Mouse (Mus musculus) intestine, postnatal 0 days (tissue): Measurements from ENCODE around the gene Fam129b. TPM values are rescaled to one million over a fixed set of nuclear protein-coding genes. Genes with fewer than 3 reads are reported as not detected.

Experiments
- ATAC-seq: fragments of 200-750 bp; cut with Nextera tagmentation; 2 replicates; pipeline ENCODE4 v1.8.0; 2017; ENCODE audit warnings: mild to moderate bottlenecking, moderate TSS enrichment, moderate library complexity
- H3K27ac ChIP-seq: fragments of 300-500 bp; sonication (generic); 2 replicates; pipeline ENCODE4 v1.5.1; 2014; ENCODE audit warnings: mild to moderate bottlenecking, low read depth, low read length, moderate library complexity
- H3K27me3 ChIP-seq: fragments of 300-500 bp; sonication (generic); replicated peaks from 2 replicates; pipeline ENCODE4 v1.6.1; 2014; ENCODE audit warnings: low read length, mixed read lengths; ENCODE audit not compliant: control insufficient read depth, insufficient read depth
- H3K36me3 ChIP-seq: fragments of 300-500 bp; sonication (generic); 2 replicates; pipeline ENCODE4 v1.6.1; 2014; ENCODE audit warnings: mild to moderate bottlenecking, moderate library complexity; ENCODE audit not compliant: control insufficient read depth, insufficient read depth
- H3K4me1 ChIP-seq: fragments of 300-500 bp; sonication (generic); replicated peaks from 2 replicates; pipeline ENCODE4 v1.6.1; 2014; ENCODE audit warnings: antibody characterized with exemption, low read length, mixed read lengths; ENCODE audit not compliant: control insufficient read depth, insufficient read depth
- H3K4me2 ChIP-seq: fragments of 300-500 bp; sonication (generic); replicated peaks from 2 replicates; pipeline ENCODE4 v1.6.1; 2014; ENCODE audit warnings: low read depth, mild to moderate bottlenecking, moderate library complexity
- H3K4me3 ChIP-seq: fragments of 300-500 bp; sonication (generic); 2 replicates; pipeline ENCODE4 v1.5.1; 2014; ENCODE audit warnings: low read depth, low read length
- H3K9ac ChIP-seq: fragments of 300-500 bp; sonication (generic); 2 replicates; pipeline ENCODE4 v1.6.1; 2014; ENCODE audit warnings: mild to moderate bottlenecking, low read depth, low read length
- H3K9me3 ChIP-seq: fragments of 300-500 bp; sonication (generic); 2 replicates; pipeline ENCODE4 v1.6.1; 2016; ENCODE audit warnings: mixed run types; ENCODE audit not compliant: control insufficient read depth
- CTCF ChIP-seq: sonication (generic); IDR thresholded peaks from 2 replicates; pipeline ENCODE4 v1.5.1; 2016; ENCODE audit warnings: low read depth, mild to moderate bottlenecking, control low read depth, antibody characterized with exemption, moderate library complexity
- WGBS: fragments of 180-500 bp; shearing (Covaris S2); extraction: QIAGEN DNeasy Blood & Tissue Kit; methylation state at CpG from one replicate; pipeline ENCODE4 v1.1.7; 2014; 5-methylcytosine and 5-hydroxymethylcytosine counted together
- polyA plus RNA-seq: library from polyadenylated mRNA; unstranded; fragments of >200 nt; fragmentation: Nextera tagmentation; extraction: Ambion mirVana; gene quantifications from 2 replicates; pipeline ENCODE4 v1.2.1, GENCODE M21; 2015

The Fam129b gene
- polyA plus RNA-seq, 1 experiment from 2014 or later = 15.3 TPM

- H3K4me1 ChIP-seq = peaks cover 13% of the 10 kb centered on the region; the same call in 1 of the 2 replicates
These were observed 19.7 kb downstream of the Fam129b start for GRCm38 (mm10) chr2:32895606-32896106.

GRCm38 (mm10) chr2:32896507-32897147 lies 20.7 kb downstream of the Fam129b start:
- Histone ChIP-seq H3K9me3 (no peaks in the 10 kb centered on the region), H3K36me3 (no peaks in the 10 kb centered on the region; the same call in 1 of the 2 replicates), H3K27ac (no peak overlapping the region), H3K4me1 (peaks cover 13% of the 10 kb centered on the region; the same call in 1 of the 2 replicates), H3K27me3 (no peaks in the 10 kb centered on the region), H3K4me3 (no peak overlapping the region), H3K9ac (no peak overlapping the region), H3K4me2 (peak overlapping the region; percentile 35; the same call in 1 of the 2 replicates)
- WGBS = 48% methylated on average over 10 of the region's 10 CpGs
- TF ChIP-seq CTCF = no peak
- ATAC-seq = no peak

More at GRCm38 (mm10) chr2:32895606-32896106, 19.7 kb downstream of the Fam129b start:
- 19% methylated on average over 5 of the region's 8 CpGs for WGBS
- no peaks in the 10 kb centered on the region for H3K27me3 ChIP-seq
- no peaks in the 10 kb centered on the region; the same call in 1 of the 2 replicates for H3K36me3 ChIP-seq
- no peak for TF ChIP-seq CTCF
- no peaks in the 10 kb centered on the region for H3K9me3 ChIP-seq
- peak; percentile 76 for ATAC-seq
- no peak overlapping the region for H3K4me3 ChIP-seq
- peak overlapping the region; percentile 35; the same call in 1 of the 2 replicates for H3K4me2 ChIP-seq
- no peak overlapping the region for H3K9ac ChIP-seq
- H3K27ac ChIP-seq = 0 out of 2 replicates have a peak overlapping the region, but pooled peaks have one; percentile 11

- Histone ChIP-seq H3K4me3 (no peak overlapping the region), H3K4me1 (peaks cover 12% of the 10 kb centered on the region; the same call in 1 of the 2 replicates), H3K9me3 (no peaks in the 10 kb centered on the region)
These were observed 23.1 kb downstream of the Fam129b start for GRCm38 (mm10) chr2:32898983-32899382.

GRCm38 (mm10) chr2:32902126-32902525 lies 26.2 kb downstream of the Fam129b start:
- peaks cover 5% of the 10 kb centered on the region; the same call in 1 of the 2 replicates for H3K4me1 ChIP-seq
- 70% methylated on average over 9 of the region's 9 CpGs for WGBS

More at GRCm38 (mm10) chr2:32898983-32899382, 23.1 kb downstream of the Fam129b start:
- peak; percentile 31; the same call in 1 of the 2 replicates for ATAC-seq
- no peak overlapping the region for H3K27ac ChIP-seq
- no peak overlapping the region for H3K4me2 ChIP-seq
- H3K27me3 ChIP-seq = no peaks in the 10 kb centered on the region
- H3K9ac ChIP-seq = no peak overlapping the region
- WGBS = 28% methylated on average over 7 of the region's 7 CpGs
- TF ChIP-seq CTCF = no peak
- no peaks in the 10 kb centered on the region; the same call in 1 of the 2 replicates for H3K36me3 ChIP-seq

GRCm38 (mm10) chr2:32903470-32903869 lies 27.6 kb downstream of the Fam129b start:
- ATAC-seq = no peak
- Histone ChIP-seq H3K9ac (no peak overlapping the region), H3K4me1 (0 out of 2 replicates have a peak, but pooled peaks cover 5% of the 10 kb centered on the region), H3K4me2 (no peak overlapping the region), H3K4me3 (no peak overlapping the region), H3K27me3 (no peaks in the 10 kb centered on the region), H3K36me3 (peaks cover 11% of the 10 kb centered on the region; the same call in 1 of the 2 replicates), H3K9me3 (no peaks in the 10 kb centered on the region), H3K27ac (no peak overlapping the region)
- TF ChIP-seq CTCF = no peak
- 91% methylated on average over 4 of the region's 4 CpGs for WGBS

More at GRCm38 (mm10) chr2:32902126-32902525, 26.2 kb downstream of the Fam129b start:
- Histone ChIP-seq H3K36me3 (peaks cover 11% of the 10 kb centered on the region; the same call in 1 of the 2 replicates), H3K4me2 (no peak overlapping the region), H3K9ac (no peak overlapping the region), H3K27ac (no peak overlapping the region), H3K4me3 (no peak overlapping the region), H3K27me3 (no peaks in the 10 kb centered on the region), H3K9me3 (no peaks in the 10 kb centered on the region)
- TF ChIP-seq CTCF = no peak
- no peak for ATAC-seq

GRCm38 (mm10) chr2:32904637-32905036 lies 28.7 kb downstream of the Fam129b start:
- no peak for ATAC-seq
- Histone ChIP-seq H3K9me3 (no peaks in the 10 kb centered on the region), H3K4me1 (no peaks in the 10 kb centered on the region), H3K4me2 (no peak overlapping the region), H3K4me3 (no peak overlapping the region), H3K36me3 (peaks cover 11% of the 10 kb centered on the region; the same call in 1 of the 2 replicates), H3K27me3 (no peaks in the 10 kb centered on the region), H3K9ac (no peak overlapping the region), H3K27ac (no peak overlapping the region)
- no peak for TF ChIP-seq CTCF
- WGBS = 51% methylated on average over 5 of the region's 5 CpGs
